Mouse (Mus musculus): ENCODE data around the gene Htra2. TPM values are rescaled to one million over a fixed set of nuclear protein-coding genes. Genes with fewer than 3 reads are reported as not detected.

Htra2 gene
- polyA plus RNA-seq, 1 experiment from 2014 or later, result 41.0 TPM

- no peaks in the 10 kb centered on the region for H3K27me3 ChIP-seq (ENCODE audit: control insufficient read depth, insufficient read depth, low read length)
- H3K4me1 ChIP-seq (ENCODE audit: control insufficient read depth, insufficient read depth, low read length), result no peaks in the 10 kb centered on the region
- H3K9me3 ChIP-seq (ENCODE audit: control insufficient read depth, low read depth, low read length), result no peaks in the 10 kb centered on the region
- H3K4me2 ChIP-seq (replicated peaks; ENCODE audit: low read depth, low read length), result no peak overlapping the region
- no peak for ATAC-seq (ENCODE audit: insufficient number of reproducible peaks, insufficient read depth, low FRiP score, low read depth)
- H3K36me3 ChIP-seq (ENCODE audit: control insufficient read depth, insufficient read depth, low read length), result no peaks in the 10 kb centered on the region
- 90% methylated on average over 2 of the region's 2 CpGs for WGBS
- H3K9ac ChIP-seq (replicated peaks; ENCODE audit: low read depth, low read length), result no peak overlapping the region
- no peak overlapping the region for H3K27ac ChIP-seq (ENCODE audit: low read length)
- no peak overlapping the region for H3K4me3 ChIP-seq (ENCODE audit: low read depth, low read length)
Observed at GRCm38 (mm10) chr6:83023786-83024185, 31.3 kb downstream of the Htra2 start.

DNA sequence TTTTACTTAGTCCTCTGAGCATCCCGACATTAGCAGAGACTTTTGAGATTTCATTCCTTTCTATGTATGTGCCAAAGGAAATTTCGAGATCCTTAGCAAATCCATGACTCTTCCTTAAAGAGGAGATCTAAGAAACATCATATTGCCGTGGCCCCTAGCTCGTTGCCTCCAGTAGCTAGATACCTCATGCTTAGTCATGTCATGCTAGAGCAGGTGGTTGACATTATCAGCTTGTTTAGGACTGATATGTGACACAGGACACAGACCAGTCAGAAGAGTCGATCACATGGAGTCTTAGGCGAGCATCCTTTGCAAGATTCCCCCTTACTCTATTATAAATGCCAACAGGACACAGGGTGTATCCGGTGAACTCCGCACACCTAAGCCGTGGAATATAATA, 32.1 kb downstream of the Htra2 start:
- 88% methylated on average over 9 of the region's 9 CpGs for WGBS
- Histone ChIP-seq H3K9me3 (ENCODE audit: control insufficient read depth, low read depth, low read length) (no peaks in the 10 kb centered on the region), H3K4me3 (ENCODE audit: low read depth, low read length) (no peak overlapping the region), H3K27ac (ENCODE audit: low read length) (no peak overlapping the region), H3K4me2 (replicated peaks; ENCODE audit: low read depth, low read length) (no peak overlapping the region), H3K27me3 (ENCODE audit: control insufficient read depth, insufficient read depth, low read length) (no peaks in the 10 kb centered on the region), H3K4me1 (ENCODE audit: control insufficient read depth, insufficient read depth, low read length) (no peaks in the 10 kb centered on the region), H3K36me3 (ENCODE audit: control insufficient read depth, insufficient read depth, low read length) (no peaks in the 10 kb centered on the region), H3K9ac (replicated peaks; ENCODE audit: low read depth, low read length) (no peak overlapping the region)
- ATAC-seq (ENCODE audit: insufficient number of reproducible peaks, insufficient read depth, low FRiP score, low read depth), result no peak

GRCm38 (mm10) chr6:83020836-83021593, 34.1 kb downstream of the Htra2 start:
- no peaks in the 10 kb centered on the region for H3K9me3 ChIP-seq (ENCODE audit: control insufficient read depth, low read depth, low read length)
- no peak overlapping the region for H3K4me3 ChIP-seq (ENCODE audit: low read depth, low read length)
- H3K9ac ChIP-seq (replicated peaks; ENCODE audit: low read depth, low read length), result no peak overlapping the region
- no peak for ATAC-seq (ENCODE audit: insufficient number of reproducible peaks, insufficient read depth, low FRiP score, low read depth)
- H3K27me3 ChIP-seq (ENCODE audit: control insufficient read depth, insufficient read depth, low read length), result no peaks in the 10 kb centered on the region
- no peaks in the 10 kb centered on the region for H3K36me3 ChIP-seq (ENCODE audit: control insufficient read depth, insufficient read depth, low read length)
- H3K27ac ChIP-seq (ENCODE audit: low read length), result no peak overlapping the region
- no peak overlapping the region for H3K4me2 ChIP-seq (replicated peaks; ENCODE audit: low read depth, low read length)
- H3K4me1 ChIP-seq (ENCODE audit: control insufficient read depth, insufficient read depth, low read length), result no peaks in the 10 kb centered on the region
- WGBS, result 76% methylated on average over 4 of the region's 4 CpGs

DNA sequence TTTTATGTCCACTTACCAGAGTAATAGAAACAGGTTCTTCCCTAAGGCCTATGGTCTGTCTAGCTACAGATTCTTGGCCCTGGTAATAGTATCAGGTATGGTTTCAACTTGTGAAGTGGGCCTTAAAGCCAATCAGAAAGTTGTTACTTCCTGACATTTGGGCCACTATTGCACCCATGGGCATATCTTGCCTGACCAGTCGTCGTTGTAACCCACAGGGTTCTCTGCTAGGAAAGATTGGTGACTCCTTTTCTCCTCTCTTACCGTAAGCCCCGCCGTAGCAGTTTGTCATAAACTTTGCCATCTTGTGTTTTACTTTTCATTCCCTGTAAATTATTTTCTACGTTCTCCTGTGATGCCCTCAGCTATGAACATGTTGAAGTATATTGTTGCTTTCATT, 35.0 kb downstream of the Htra2 start:
- no peaks in the 10 kb centered on the region for H3K36me3 ChIP-seq (ENCODE audit: control insufficient read depth, insufficient read depth, low read length)
- no peak overlapping the region for H3K4me2 ChIP-seq (replicated peaks; ENCODE audit: low read depth, low read length)
- no peaks in the 10 kb centered on the region for H3K9me3 ChIP-seq (ENCODE audit: control insufficient read depth, low read depth, low read length)
- no peak for ATAC-seq (ENCODE audit: insufficient number of reproducible peaks, insufficient read depth, low FRiP score, low read depth)
- 77% methylated on average over 6 of the region's 6 CpGs for WGBS
- no peak overlapping the region for H3K4me3 ChIP-seq (ENCODE audit: low read depth, low read length)
- no peak overlapping the region for H3K27ac ChIP-seq (ENCODE audit: low read length)
- H3K9ac ChIP-seq (replicated peaks; ENCODE audit: low read depth, low read length), result no peak overlapping the region
- no peaks in the 10 kb centered on the region for H3K4me1 ChIP-seq (ENCODE audit: control insufficient read depth, insufficient read depth, low read length)
- no peaks in the 10 kb centered on the region for H3K27me3 ChIP-seq (ENCODE audit: control insufficient read depth, insufficient read depth, low read length)

- no peak overlapping the region for H3K4me3 ChIP-seq (ENCODE audit: low read depth, low read length)
- no peaks in the 10 kb centered on the region for H3K27me3 ChIP-seq (ENCODE audit: control insufficient read depth, insufficient read depth, low read length)
- no peak for ATAC-seq (ENCODE audit: insufficient number of reproducible peaks, insufficient read depth, low FRiP score, low read depth)
- H3K27ac ChIP-seq (ENCODE audit: low read length), result no peak overlapping the region
- no peak overlapping the region for H3K4me2 ChIP-seq (replicated peaks; ENCODE audit: low read depth, low read length)
- no peaks in the 10 kb centered on the region for H3K9me3 ChIP-seq (ENCODE audit: control insufficient read depth, low read depth, low read length)
- H3K36me3 ChIP-seq (ENCODE audit: control insufficient read depth, insufficient read depth, low read length), result no peaks in the 10 kb centered on the region
- H3K4me1 ChIP-seq (ENCODE audit: control insufficient read depth, insufficient read depth, low read length), result no peaks in the 10 kb centered on the region
- WGBS, result 70% methylated on average over 3 of the region's 3 CpGs
- no peak overlapping the region for H3K9ac ChIP-seq (replicated peaks; ENCODE audit: low read depth, low read length)
Observed at GRCm38 (mm10) chr6:83019044-83019443, 36.0 kb downstream of the Htra2 start.

DNA sequence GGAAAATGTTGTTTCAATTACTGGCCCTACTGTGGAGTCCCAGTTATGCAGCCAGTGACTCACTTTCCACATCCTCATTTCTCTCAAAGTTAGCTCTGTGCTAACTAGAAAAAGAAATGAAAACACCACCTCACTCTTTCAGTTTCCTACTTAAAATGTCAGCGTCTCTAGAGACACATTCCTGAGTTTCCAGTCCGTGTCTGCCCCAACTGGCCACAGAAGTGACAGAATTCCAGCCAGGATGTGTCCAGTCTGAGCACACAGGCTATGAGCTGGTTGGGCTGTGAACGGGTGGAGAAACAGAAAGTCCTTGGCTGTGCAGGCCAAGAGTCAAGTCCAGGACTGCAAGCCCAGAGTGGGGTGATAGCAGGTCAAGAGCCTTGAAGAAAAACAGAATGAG, 37.9 kb downstream of the Htra2 start:
- WGBS, result 66% methylated on average over 3 of the region's 3 CpGs
- H3K4me1 ChIP-seq (ENCODE audit: control insufficient read depth, insufficient read depth, low read length), result no peaks in the 10 kb centered on the region
- H3K9ac ChIP-seq (replicated peaks; ENCODE audit: low read depth, low read length), result no peak overlapping the region
- no peaks in the 10 kb centered on the region for H3K27me3 ChIP-seq (ENCODE audit: control insufficient read depth, insufficient read depth, low read length)
- H3K27ac ChIP-seq (ENCODE audit: low read length), result no peak overlapping the region
- H3K36me3 ChIP-seq (ENCODE audit: control insufficient read depth, insufficient read depth, low read length), result no peaks in the 10 kb centered on the region
- H3K4me2 ChIP-seq (replicated peaks; ENCODE audit: low read depth, low read length), result no peak overlapping the region
- H3K9me3 ChIP-seq (ENCODE audit: control insufficient read depth, low read depth, low read length), result no peaks in the 10 kb centered on the region
- ATAC-seq (ENCODE audit: insufficient number of reproducible peaks, insufficient read depth, low FRiP score, low read depth), result no peak
- H3K4me3 ChIP-seq (ENCODE audit: low read depth, low read length), result no peak overlapping the region

- no peaks in the 10 kb centered on the region for H3K36me3 ChIP-seq (ENCODE audit: control insufficient read depth, insufficient read depth, low read length)
- no peak overlapping the region for H3K4me3 ChIP-seq (ENCODE audit: low read depth, low read length)
- H3K4me2 ChIP-seq (replicated peaks; ENCODE audit: low read depth, low read length), result no peak overlapping the region
- H3K9ac ChIP-seq (replicated peaks; ENCODE audit: low read depth, low read length), result no peak overlapping the region
- no peak overlapping the region for H3K27ac ChIP-seq (ENCODE audit: low read length)
- H3K27me3 ChIP-seq (ENCODE audit: control insufficient read depth, insufficient read depth, low read length), result no peaks in the 10 kb centered on the region
- no peaks in the 10 kb centered on the region for H3K9me3 ChIP-seq (ENCODE audit: control insufficient read depth, low read depth, low read length)
- no peak for ATAC-seq (ENCODE audit: insufficient number of reproducible peaks, insufficient read depth, low FRiP score, low read depth)
- no peaks in the 10 kb centered on the region for H3K4me1 ChIP-seq (ENCODE audit: control insufficient read depth, insufficient read depth, low read length)
- 98% methylated on average over 2 of the region's 2 CpGs for WGBS
Observed at GRCm38 (mm10) chr6:83015749-83016148, 39.3 kb downstream of the Htra2 start.

- H3K27me3 ChIP-seq (ENCODE audit: control insufficient read depth, insufficient read depth, low read length), result no peaks in the 10 kb centered on the region
- H3K4me1 ChIP-seq (ENCODE audit: control insufficient read depth, insufficient read depth, low read length), result 0 out of 2 replicates have a peak, but pooled peaks cover 3% of the 10 kb centered on the region
- H3K4me2 ChIP-seq (replicated peaks; ENCODE audit: low read depth, low read length), result no peak overlapping the region
- no peaks in the 10 kb centered on the region for H3K9me3 ChIP-seq (ENCODE audit: control insufficient read depth, low read depth, low read length)
- no peak overlapping the region for H3K4me3 ChIP-seq (ENCODE audit: low read depth, low read length)
- peak; percentile 85; the same call in 1 of the 2 replicates for ATAC-seq (ENCODE audit: insufficient number of reproducible peaks, insufficient read depth, low FRiP score, low read depth)
- 68% methylated on average over 12 of the region's 12 CpGs for WGBS
- no peak overlapping the region for H3K9ac ChIP-seq (replicated peaks; ENCODE audit: low read depth, low read length)
- H3K27ac ChIP-seq (ENCODE audit: low read length), result no peak overlapping the region
- H3K36me3 ChIP-seq (ENCODE audit: control insufficient read depth, insufficient read depth, low read length), result no peaks in the 10 kb centered on the region
Observed at GRCm38 (mm10) chr6:83014482-83015466, 40.3 kb downstream of the Htra2 start.
